Mouse (Mus musculus) embryonic facial prominence, embryonic 11.5 days (tissue): ENCODE data around the gene Ccdc110. TPM values are rescaled to one million over a fixed set of nuclear protein-coding genes. Genes with fewer than 3 reads are reported as not detected.
A peak's percentile ranks its signal among the peaks of the same experiment; 100 is the strongest.

ENCODE experiments used
- ATAC-seq: fragments of 200-750 bp; cut with Nextera tagmentation; replicated peaks from 2 replicates; pipeline ENCODE4 v1.8.0; 2017; ENCODE audit warnings: low read depth; ENCODE audit not compliant: insufficient number of reproducible peaks, low FRiP score, low TSS enrichment
- DNase-seq: peaks from one replicate; pipeline ENCODE4 v3.0.0-alpha.2; 2015; ENCODE audit warnings: low spot score
- H3K27ac ChIP-seq: fragments of 300-500 bp; sonication (generic); replicated peaks from 2 replicates; pipeline ENCODE4 v1.5.1; 2014; ENCODE audit warnings: mild to moderate bottlenecking, low read depth, low read length, control low read depth
- H3K27me3 ChIP-seq: fragments of 300-500 bp; sonication (generic); 2 replicates; pipeline ENCODE4 v1.6.1; 2014; ENCODE audit warnings: mild to moderate bottlenecking, low read length, moderate library complexity, mixed read lengths; ENCODE audit not compliant: control insufficient read depth, insufficient read depth
- H3K36me3 ChIP-seq: fragments of 300-500 bp; sonication (generic); replicated peaks from 2 replicates; pipeline ENCODE4 v1.6.1; 2014; ENCODE audit warnings: low read depth, mild to moderate bottlenecking, low read length, moderate library complexity, mixed read lengths; ENCODE audit not compliant: control insufficient read depth, insufficient read depth
- H3K4me1 ChIP-seq: fragments of 300-500 bp; sonication (generic); 2 replicates; pipeline ENCODE4 v1.6.1; 2014; ENCODE audit warnings: low read length, mixed read lengths; ENCODE audit not compliant: control insufficient read depth, insufficient read depth
- H3K4me2 ChIP-seq: fragments of 300-500 bp; sonication (generic); 2 replicates; pipeline ENCODE4 v1.6.1; 2014; ENCODE audit warnings: low read depth, mild to moderate bottlenecking, control low read depth, low read length, moderate library complexity
- H3K4me3 ChIP-seq: fragments of 300-500 bp; sonication (generic); 2 replicates; pipeline ENCODE4 v1.5.1; 2014; ENCODE audit warnings: low read depth, low read length, control low read depth
- H3K9ac ChIP-seq: fragments of 300-500 bp; sonication (generic); replicated peaks from 2 replicates; pipeline ENCODE4 v1.6.1; 2014; ENCODE audit warnings: mild to moderate bottlenecking, control low read depth, low read length
- H3K9me3 ChIP-seq: fragments of 300-500 bp; sonication (generic); replicated peaks from 2 replicates; pipeline ENCODE4 v1.6.1; 2016; ENCODE audit warnings: mild to moderate bottlenecking, low read length, inconsistent platforms, mixed read lengths; ENCODE audit not compliant: control insufficient read depth
- WGBS: fragments of 180-500 bp; shearing (Covaris S2); extraction: QIAGEN DNeasy Blood & Tissue Kit; methylation state at CpG from one replicate; pipeline ENCODE4 v1.1.7; 2014; 5-methylcytosine and 5-hydroxymethylcytosine counted together
- polyA plus RNA-seq: library from polyadenylated mRNA; unstranded; fragments of >200 nt; fragmentation: Nextera tagmentation; extraction: Ambion mirVana; gene quantifications from 2 replicates; pipeline ENCODE4 v1.2.1, GENCODE M21; 2014

Ccdc110 gene
- polyA plus RNA-seq, 1 experiment from 2014 or later, result 0.13 TPM

DNA sequence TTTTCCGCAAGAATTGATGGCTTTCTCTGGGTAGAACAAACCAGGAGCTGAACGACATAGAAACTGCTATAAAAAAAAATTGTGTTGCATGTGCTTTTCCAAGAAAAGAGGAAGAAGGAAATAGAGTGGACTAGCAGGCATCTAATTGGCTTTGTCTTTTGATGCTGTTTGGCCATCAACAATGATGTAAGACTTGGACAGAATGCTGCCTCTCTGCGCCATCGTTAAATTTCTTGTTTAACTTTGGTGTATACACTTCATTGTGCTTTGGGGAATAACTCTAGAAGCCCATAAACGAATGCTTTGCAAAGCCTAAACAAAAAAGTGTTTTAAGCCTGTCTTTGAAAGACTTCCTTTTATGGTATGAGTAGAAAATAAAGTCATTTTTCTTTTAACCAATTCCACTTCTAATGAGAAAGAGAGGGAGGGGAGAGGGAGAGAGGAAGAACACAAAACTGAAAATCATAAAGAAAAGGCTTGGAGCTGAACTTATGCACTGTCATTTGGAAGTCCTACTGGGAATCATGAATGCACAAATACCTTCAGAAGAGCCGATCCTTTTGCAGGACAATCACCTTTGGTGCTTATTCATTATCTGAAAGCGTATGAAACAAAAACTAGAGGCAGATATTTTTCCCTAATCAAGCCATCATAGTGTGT lies 28.7 kb upstream of the Ccdc110 start:
- Histone ChIP-seq H3K27me3 (no peaks in the 10 kb centered on the region), H3K36me3 (no peaks in the 10 kb centered on the region), H3K4me1 (no peaks in the 10 kb centered on the region), H3K4me3 (no peak overlapping the region), H3K27ac (no peak overlapping the region), H3K9ac (no peak overlapping the region), H3K9me3 (no peaks in the 10 kb centered on the region), H3K4me2 (no peak overlapping the region)
- no peak for DNase-seq
- 82% methylated on average over 7 of the region's 7 CpGs for WGBS
- ATAC-seq, result no peak

- no peak overlapping the region for H3K4me3 ChIP-seq
- H3K36me3 ChIP-seq, result no peaks in the 10 kb centered on the region
- H3K27ac ChIP-seq, result no peak overlapping the region
- no peak overlapping the region for H3K9ac ChIP-seq
- WGBS, result 81% methylated on average over 4 of the region's 4 CpGs
- H3K4me1 ChIP-seq, result no peaks in the 10 kb centered on the region
- no peak for ATAC-seq
- H3K9me3 ChIP-seq, result no peaks in the 10 kb centered on the region
- DNase-seq, result no peak
- no peaks in the 10 kb centered on the region for H3K27me3 ChIP-seq
- H3K4me2 ChIP-seq, result no peak overlapping the region
Observed at GRCm38 (mm10) chr8:45906251-45906619, 28.2 kb upstream of the Ccdc110 start.

DNA sequence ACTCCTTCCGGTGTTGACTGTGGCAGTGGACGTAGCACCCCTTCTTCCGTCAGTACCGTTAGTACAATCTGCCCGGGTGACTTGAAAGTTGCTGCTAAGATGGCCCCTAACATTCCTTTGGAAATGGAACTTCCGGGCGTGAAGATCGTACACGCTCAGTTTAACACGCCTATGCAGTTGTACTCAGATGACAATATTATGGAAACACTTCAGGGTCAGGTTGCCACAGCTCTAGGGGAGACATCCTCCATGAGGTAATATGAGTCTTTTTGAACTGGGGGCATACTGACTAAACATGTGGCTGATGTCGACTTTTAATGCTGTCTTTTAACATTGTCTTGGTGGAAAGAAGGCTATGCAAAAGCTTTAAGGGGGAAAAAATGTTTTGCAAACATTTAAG lies 20.7 kb upstream of the Ccdc110 start:
- DNase-seq, result peak; percentile 8
- 77% methylated on average over 11 of the region's 11 CpGs for WGBS
- Histone ChIP-seq H3K36me3 (no peaks in the 10 kb centered on the region), H3K9ac (no peak overlapping the region), H3K4me2 (no peak overlapping the region), H3K27me3 (no peaks in the 10 kb centered on the region), H3K27ac (no peak overlapping the region), H3K9me3 (no peaks in the 10 kb centered on the region), H3K4me1 (no peaks in the 10 kb centered on the region), H3K4me3 (no peak overlapping the region)
- ATAC-seq, result no peak

DNA sequence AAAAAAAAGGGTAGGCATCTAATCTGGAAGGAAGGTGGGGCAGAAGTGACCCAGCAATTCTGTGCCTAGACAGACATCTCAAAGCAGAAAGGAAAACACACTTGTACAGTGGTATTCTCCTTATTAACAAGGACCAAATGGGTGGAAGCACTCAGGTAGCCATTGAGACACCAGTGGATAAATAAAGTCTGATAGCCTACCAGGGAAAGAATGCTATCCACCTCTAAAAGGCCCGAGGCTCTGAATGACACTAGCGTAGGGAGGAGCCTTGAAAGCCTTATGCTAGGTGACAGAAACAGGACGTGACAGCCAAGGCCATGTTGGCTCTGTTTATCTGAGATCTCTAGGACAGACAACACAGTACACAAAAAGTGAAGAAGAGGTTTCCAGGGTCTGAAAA lies 17.9 kb upstream of the Ccdc110 start:
- no peak overlapping the region for H3K4me2 ChIP-seq
- no peaks in the 10 kb centered on the region for H3K27me3 ChIP-seq
- no peak overlapping the region for H3K4me3 ChIP-seq
- H3K36me3 ChIP-seq, result no peaks in the 10 kb centered on the region
- DNase-seq (no peak), ATAC-seq (no peak)
- H3K9me3 ChIP-seq, result no peaks in the 10 kb centered on the region
- no peaks in the 10 kb centered on the region for H3K4me1 ChIP-seq
- H3K9ac ChIP-seq, result no peak overlapping the region
- WGBS, result 84% methylated on average over 3 of the region's 3 CpGs
- H3K27ac ChIP-seq, result no peak overlapping the region

DNA sequence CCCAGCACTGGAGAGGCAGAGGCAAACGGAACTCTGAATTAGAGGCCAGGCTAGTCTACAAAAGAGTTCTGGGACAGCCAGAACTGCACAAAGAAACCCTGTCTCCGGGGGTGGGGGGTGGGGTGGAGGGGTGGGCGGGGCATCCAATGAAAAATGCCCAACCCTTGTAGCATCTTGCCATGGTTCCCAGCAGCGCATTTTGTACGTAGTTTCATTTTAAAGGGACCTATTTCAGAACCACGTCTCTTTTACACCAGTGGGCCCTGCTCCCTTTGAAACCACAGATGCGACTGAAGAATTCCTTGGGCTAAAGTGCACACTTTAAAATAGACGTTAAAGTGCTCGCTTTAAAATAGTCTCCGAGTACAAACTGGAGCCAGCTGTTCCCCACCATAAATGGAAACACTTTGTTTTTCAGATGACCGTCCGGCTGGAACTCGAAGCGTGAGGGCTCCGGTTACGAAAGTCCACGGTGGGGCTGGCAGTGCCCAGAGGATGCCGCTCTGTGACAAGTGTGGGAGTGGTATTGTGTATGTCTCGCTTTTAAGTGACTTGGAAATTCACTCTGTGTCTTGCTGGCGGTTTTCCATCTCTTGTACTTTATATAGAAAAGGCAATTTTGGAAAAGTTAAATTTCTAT lies 17.3 kb upstream of the Ccdc110 start:
- Histone ChIP-seq H3K4me2 (no peak overlapping the region), H3K4me1 (no peaks in the 10 kb centered on the region), H3K9me3 (no peaks in the 10 kb centered on the region), H3K36me3 (no peaks in the 10 kb centered on the region), H3K27me3 (no peaks in the 10 kb centered on the region), H3K9ac (no peak overlapping the region), H3K27ac (no peak overlapping the region), H3K4me3 (no peak overlapping the region)
- 59% methylated on average over 20 of the region's 20 CpGs for WGBS
- DNase-seq (peak; percentile 25), ATAC-seq (no peak)

DNA sequence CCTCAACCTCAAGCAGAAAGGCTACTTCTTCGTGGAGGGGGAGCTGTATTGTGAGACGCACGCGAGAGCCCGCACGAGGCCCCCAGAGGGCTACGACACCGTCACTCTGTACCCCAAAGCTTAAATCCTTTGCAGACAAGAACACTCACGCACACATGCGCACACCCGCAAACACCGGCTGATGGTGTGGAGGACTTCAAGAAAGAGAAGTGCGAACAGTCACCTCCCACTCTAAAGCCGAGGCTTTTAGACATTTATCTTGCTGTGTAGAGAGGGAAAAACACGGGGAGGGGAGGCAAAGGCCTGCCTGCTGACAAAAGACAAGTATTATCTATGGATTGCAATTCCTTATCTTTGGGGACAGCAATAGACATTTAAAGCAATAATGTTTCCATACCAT lies 15.5 kb upstream of the Ccdc110 start:
- H3K36me3 ChIP-seq, result no peaks in the 10 kb centered on the region
- H3K4me3 ChIP-seq, result no peak overlapping the region
- no peaks in the 10 kb centered on the region for H3K9me3 ChIP-seq
- no peak overlapping the region for H3K9ac ChIP-seq
- H3K27ac ChIP-seq, result no peak overlapping the region
- no peak for ATAC-seq
- no peak for DNase-seq
- no peaks in the 10 kb centered on the region for H3K4me1 ChIP-seq
- no peak overlapping the region for H3K4me2 ChIP-seq
- H3K27me3 ChIP-seq, result no peaks in the 10 kb centered on the region
- 88% methylated on average over 15 of the region's 15 CpGs for WGBS

GRCm38 (mm10) chr8:45920392-45920791 lies 14.0 kb upstream of the Ccdc110 start:
- no peaks in the 10 kb centered on the region for H3K4me1 ChIP-seq
- no peaks in the 10 kb centered on the region for H3K27me3 ChIP-seq
- ATAC-seq, result no peak
- no peak for DNase-seq
- WGBS, result 96% methylated on average over 7 of the region's 7 CpGs
- no peaks in the 10 kb centered on the region for H3K36me3 ChIP-seq
- H3K4me3 ChIP-seq, result no peak overlapping the region
- no peak overlapping the region for H3K9ac ChIP-seq
- H3K27ac ChIP-seq, result no peak overlapping the region
- H3K9me3 ChIP-seq, result no peaks in the 10 kb centered on the region
- no peak overlapping the region for H3K4me2 ChIP-seq

- DNase-seq (no peak), ATAC-seq (no peak)
- no peak overlapping the region for H3K4me3 ChIP-seq
- no peaks in the 10 kb centered on the region for H3K27me3 ChIP-seq
- H3K4me2 ChIP-seq, result no peak overlapping the region
- WGBS, result 95% methylated on average over 7 of the region's 7 CpGs
- H3K4me1 ChIP-seq, result no peaks in the 10 kb centered on the region
- no peak overlapping the region for H3K27ac ChIP-seq
- H3K36me3 ChIP-seq, result no peaks in the 10 kb centered on the region
- no peaks in the 10 kb centered on the region for H3K9me3 ChIP-seq
- no peak overlapping the region for H3K9ac ChIP-seq
Observed at GRCm38 (mm10) chr8:45922116-45922515, 12.3 kb upstream of the Ccdc110 start.
